Mouse (Mus musculus) hindbrain, embryonic 16.5 days (tissue): ENCODE measurements around the gene Arhgap6. TPM values are rescaled to one million over a fixed set of nuclear protein-coding genes. Genes with fewer than 3 reads are reported as not detected.

Experiments used
- ATAC-seq: fragments of 200-750 bp; cut with Nextera tagmentation; 2 replicates; pipeline ENCODE4 v1.8.0; 2017; ENCODE audit warnings: moderate TSS enrichment, moderate library complexity
- H3K27ac ChIP-seq: fragments of 300-500 bp; sonication (generic); 2 replicates; pipeline ENCODE4 v1.5.1; 2014; ENCODE audit warnings: low read depth, mild to moderate bottlenecking, control low read depth, low read length, moderate library complexity
- H3K27me3 ChIP-seq: fragments of 300-500 bp; sonication (generic); replicated peaks from 2 replicates; pipeline ENCODE4 v1.6.1; 2014; ENCODE audit warnings: low read length; ENCODE audit not compliant: control insufficient read depth, insufficient read depth
- H3K36me3 ChIP-seq: fragments of 300-500 bp; sonication (generic); 2 replicates; pipeline ENCODE4 v1.6.1; 2014; ENCODE audit warnings: mild to moderate bottlenecking, low read length, moderate library complexity, mixed read lengths; ENCODE audit not compliant: control insufficient read depth, insufficient read depth
- H3K4me1 ChIP-seq: fragments of 300-500 bp; sonication (generic); 2 replicates; pipeline ENCODE4 v1.6.1; 2014; ENCODE audit warnings: low read depth, low read length; ENCODE audit not compliant: control insufficient read depth, insufficient read depth
- H3K4me2 ChIP-seq: fragments of 300-500 bp; sonication (generic); 2 replicates; pipeline ENCODE4 v1.6.1; 2014; ENCODE audit warnings: mild to moderate bottlenecking, low read length, control low read depth, moderate library complexity
- H3K4me3 ChIP-seq: fragments of 300-500 bp; sonication (generic); 2 replicates; pipeline ENCODE4 v1.5.1; 2014; ENCODE audit warnings: mild to moderate bottlenecking, low read length, control low read depth, moderate library complexity
- H3K9ac ChIP-seq: fragments of 300-500 bp; sonication (generic); 2 replicates; pipeline ENCODE4 v1.6.1; 2014; ENCODE audit warnings: low read depth, mild to moderate bottlenecking, control low read depth, low read length, moderate library complexity
- H3K9me3 ChIP-seq: fragments of 300-500 bp; sonication (generic); 2 replicates; pipeline ENCODE4 v1.6.1; 2014; ENCODE audit warnings: mild to moderate bottlenecking, low read length, moderate library complexity; ENCODE audit not compliant: control insufficient read depth
- WGBS: fragments of 180-500 bp; shearing (Covaris S2); extraction: QIAGEN DNeasy Blood & Tissue Kit; methylation state at CpG from one replicate; pipeline ENCODE4 v1.1.7; 2014; 5-methylcytosine and 5-hydroxymethylcytosine counted together
- polyA plus RNA-seq: library from polyadenylated mRNA; unstranded; fragments of >200 nt; fragmentation: Nextera tagmentation; extraction: Ambion mirVana; gene quantifications from 2 replicates; pipeline ENCODE4 v1.2.1, GENCODE M21; 2015

Arhgap6 gene
- polyA plus RNA-seq, 1 experiment from 2014 or later = 1.8 TPM

DNA sequence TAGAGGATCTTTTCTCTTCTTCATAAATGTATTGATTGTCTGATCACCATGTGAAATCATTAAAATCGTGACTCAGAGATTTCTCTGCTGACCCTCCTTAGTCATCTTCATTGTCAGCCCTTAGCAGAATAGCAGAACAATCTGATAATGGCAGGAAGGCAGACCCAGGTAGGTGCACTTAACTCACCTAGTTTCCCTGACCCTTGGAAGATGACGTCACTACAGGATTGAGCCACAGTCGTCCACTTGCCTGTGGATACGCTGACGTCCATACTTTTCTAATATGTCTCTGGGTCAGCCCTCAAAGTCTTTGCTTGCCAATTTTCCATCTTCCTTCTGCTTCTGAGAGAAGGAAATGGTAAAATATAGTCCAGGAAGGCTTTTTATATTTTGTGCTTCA is 146.8 kb downstream of the Arhgap6 start:
- no peak for ATAC-seq
- Histone ChIP-seq H3K36me3 (no peaks in the 10 kb centered on the region), H3K4me1 (no peaks in the 10 kb centered on the region), H3K4me3 (no peak overlapping the region), H3K27ac (no peak overlapping the region), H3K27me3 (peaks cover 3% of the 10 kb centered on the region; the same call in 1 of the 2 replicates), H3K4me2 (no peak overlapping the region), H3K9me3 (no peaks in the 10 kb centered on the region), H3K9ac (no peak overlapping the region)
- WGBS = 79% methylated on average over 5 of the region's 5 CpGs

GRCm38 (mm10) chrX:168943217-168943616 is 148.3 kb downstream of the Arhgap6 start:
- Histone ChIP-seq H3K4me3 (no peak overlapping the region), H3K27me3 (peaks cover 3% of the 10 kb centered on the region; the same call in 1 of the 2 replicates), H3K36me3 (no peaks in the 10 kb centered on the region), H3K4me2 (no peak overlapping the region), H3K27ac (no peak overlapping the region), H3K4me1 (no peaks in the 10 kb centered on the region), H3K9ac (no peak overlapping the region), H3K9me3 (no peaks in the 10 kb centered on the region)
- no peak for ATAC-seq
- 76% methylated on average over 4 of the region's 4 CpGs for WGBS

GRCm38 (mm10) chrX:168975444-168975843 is 180.5 kb downstream of the Arhgap6 start:
- Histone ChIP-seq H3K27me3 (no peaks in the 10 kb centered on the region; the same call in 1 of the 2 replicates), H3K36me3 (no peaks in the 10 kb centered on the region), H3K27ac (no peak overlapping the region), H3K4me3 (no peak overlapping the region), H3K4me1 (no peaks in the 10 kb centered on the region), H3K4me2 (no peak overlapping the region), H3K9me3 (no peaks in the 10 kb centered on the region), H3K9ac (no peak overlapping the region)
- 65% methylated on average over 1 of the region's 1 CpGs for WGBS
- ATAC-seq = no peak

DNA sequence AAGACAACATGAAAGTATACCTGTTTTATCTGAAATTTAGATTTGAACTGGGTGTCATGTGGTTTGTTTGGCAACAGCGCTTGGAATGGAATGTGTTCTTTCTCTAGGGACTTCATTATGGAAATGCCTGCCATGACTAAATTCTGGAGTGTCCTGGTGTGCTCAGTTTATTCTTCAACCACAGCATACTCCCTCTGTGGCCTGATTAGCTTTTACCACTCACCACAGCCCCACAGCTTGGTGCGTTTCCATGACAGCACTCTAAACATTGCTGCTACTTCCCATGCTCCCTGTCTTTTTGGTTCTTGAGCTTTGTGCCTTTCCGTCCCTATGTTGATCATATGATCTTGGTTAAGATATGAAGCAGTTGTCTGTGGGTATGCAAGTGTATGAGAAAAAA is 182.9 kb downstream of the Arhgap6 start:
- Histone ChIP-seq H3K27me3 (no peaks in the 10 kb centered on the region; the same call in 1 of the 2 replicates), H3K27ac (no peak overlapping the region), H3K9ac (no peak overlapping the region), H3K9me3 (no peaks in the 10 kb centered on the region), H3K4me3 (no peak overlapping the region), H3K36me3 (no peaks in the 10 kb centered on the region), H3K4me1 (no peaks in the 10 kb centered on the region), H3K4me2 (no peak overlapping the region)
- no peak for ATAC-seq
- WGBS = 47% methylated on average over 3 of the region's 3 CpGs

GRCm38 (mm10) chrX:168980370-168980769 is 185.5 kb downstream of the Arhgap6 start:
- Histone ChIP-seq H3K4me3 (no peak overlapping the region), H3K27ac (no peak overlapping the region), H3K4me1 (no peaks in the 10 kb centered on the region), H3K36me3 (no peaks in the 10 kb centered on the region), H3K9me3 (no peaks in the 10 kb centered on the region), H3K4me2 (no peak overlapping the region), H3K9ac (no peak overlapping the region), H3K27me3 (no peaks in the 10 kb centered on the region; the same call in 1 of the 2 replicates)
- WGBS = 80% methylated on average over 2 of the region's 2 CpGs
- ATAC-seq = no peak

GRCm38 (mm10) chrX:169007066-169007465 is 212.2 kb downstream of the Arhgap6 start:
- ATAC-seq = no peak
- WGBS = 73% methylated on average over 1 of the region's 1 CpGs
- Histone ChIP-seq H3K4me3 (no peak overlapping the region), H3K9me3 (no peaks in the 10 kb centered on the region), H3K4me2 (no peak overlapping the region), H3K27ac (no peak overlapping the region), H3K9ac (no peak overlapping the region), H3K4me1 (no peaks in the 10 kb centered on the region), H3K27me3 (no peaks in the 10 kb centered on the region; the same call in 1 of the 2 replicates), H3K36me3 (no peaks in the 10 kb centered on the region)

- Histone ChIP-seq H3K4me3 (no peak overlapping the region), H3K9ac (no peak overlapping the region), H3K27ac (no peak overlapping the region), H3K27me3 (no peaks in the 10 kb centered on the region), H3K9me3 (no peaks in the 10 kb centered on the region), H3K36me3 (no peaks in the 10 kb centered on the region), H3K4me2 (no peak overlapping the region), H3K4me1 (no peaks in the 10 kb centered on the region)
- no peak for ATAC-seq
Measured at GRCm38 (mm10) chrX:169012701-169013100, 217.8 kb downstream of the Arhgap6 start.

DNA sequence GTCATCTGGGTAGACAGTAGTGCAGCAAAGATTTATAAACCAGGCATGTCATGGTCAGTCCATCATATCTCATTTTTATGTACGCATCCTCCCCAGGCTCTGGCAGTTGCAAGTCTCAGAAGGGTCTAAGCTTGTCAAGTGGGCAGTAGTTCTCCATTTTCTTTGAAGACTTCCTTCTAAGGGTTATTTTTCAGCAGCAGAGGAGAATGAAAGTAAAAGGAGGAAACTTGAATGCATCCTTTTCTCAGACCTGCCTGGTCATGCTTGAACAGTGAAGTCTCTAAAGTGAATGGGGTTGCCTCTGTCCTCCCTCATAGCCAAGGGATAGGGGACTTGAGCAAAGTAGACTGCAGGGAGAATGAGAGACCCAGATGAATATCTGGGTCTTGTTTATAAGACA is 239.5 kb downstream of the Arhgap6 start:
- WGBS = 94% methylated on average over 1 of the region's 1 CpGs
- no peaks in the 10 kb centered on the region for H3K9me3 ChIP-seq
- H3K27ac ChIP-seq = no peak overlapping the region
- H3K36me3 ChIP-seq = no peaks in the 10 kb centered on the region
- no peaks in the 10 kb centered on the region; the same call in 1 of the 2 replicates for H3K27me3 ChIP-seq
- H3K4me2 ChIP-seq = no peak overlapping the region
- no peak for ATAC-seq
- H3K4me1 ChIP-seq = no peaks in the 10 kb centered on the region
- H3K4me3 ChIP-seq = no peak overlapping the region
- no peak overlapping the region for H3K9ac ChIP-seq

DNA sequence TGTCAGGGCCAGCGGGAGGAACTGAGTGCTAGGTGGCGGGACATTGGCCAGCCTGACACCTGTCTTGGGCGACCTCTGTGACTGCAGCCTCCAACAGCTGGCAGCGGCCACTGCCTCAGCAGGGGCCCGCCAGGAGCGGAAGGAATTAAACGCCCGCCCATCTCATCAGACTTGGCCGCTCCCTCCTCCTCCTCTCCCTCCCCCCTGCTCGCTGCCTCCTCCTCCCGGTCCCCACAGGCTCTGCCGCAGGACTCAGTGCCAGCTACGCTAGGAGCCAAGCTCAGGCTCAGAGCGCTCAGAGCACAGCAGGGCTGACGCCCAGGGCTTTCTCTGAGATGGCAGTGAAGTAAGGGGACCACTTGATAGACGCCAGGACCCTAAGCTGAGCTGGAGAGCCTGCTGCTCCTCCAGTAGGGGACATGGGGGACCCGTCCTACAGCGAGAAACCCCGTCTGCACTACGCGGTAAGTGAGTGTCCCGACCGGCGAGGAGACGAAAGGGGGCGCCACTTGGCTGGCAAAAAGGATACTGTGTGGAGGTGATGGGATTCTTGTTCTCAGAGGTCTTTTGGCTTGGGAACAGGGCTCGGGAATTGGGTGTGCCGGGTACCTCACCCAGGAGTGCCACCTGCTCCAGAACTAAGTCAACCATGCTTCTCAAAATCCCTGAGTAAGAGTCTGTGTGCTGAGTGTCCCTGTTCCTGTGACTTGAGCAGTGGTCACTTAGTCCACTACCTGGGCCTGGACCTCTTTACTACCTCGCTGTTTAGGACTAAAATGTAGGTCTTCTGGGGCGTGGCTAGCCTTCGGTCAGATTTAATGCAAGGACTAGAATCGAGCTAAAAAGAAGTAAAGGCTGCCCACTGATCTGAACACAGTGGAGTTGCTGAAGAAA is 241.8 kb downstream of the Arhgap6 start:
- H3K27ac ChIP-seq = no peak overlapping the region
- H3K4me3 ChIP-seq = peak overlapping the region; percentile 44
- H3K4me2 ChIP-seq = peak overlapping the region; percentile 63
- no peaks in the 10 kb centered on the region for H3K9me3 ChIP-seq
- H3K9ac ChIP-seq = peak overlapping the region; percentile 45
- H3K4me1 ChIP-seq = no peaks in the 10 kb centered on the region
- ATAC-seq = peak; percentile 96
- H3K27me3 ChIP-seq = no peaks in the 10 kb centered on the region; the same call in 1 of the 2 replicates
- H3K36me3 ChIP-seq = no peaks in the 10 kb centered on the region
- WGBS = 23% methylated on average over 26 of the region's 32 CpGs
